Mouse (Mus musculus): Measurements from ENCODE around the gene Dppa5a. TPM values are rescaled to one million over a fixed set of nuclear protein-coding genes. Genes with fewer than 3 reads are reported as not detected.

Dppa5a gene
- total RNA-seq, 2 experiments from 2014 or later: not detected

Other genes with a start within 250 kb of the Dppa5a start
- gene Gsta4, start 185.4 kb downstream of the Dppa5a start, total RNA-seq (2021): 10 to 100 TPM; 12.1 to 13.1 TPM
- gene Gsta1, start 137.5 kb downstream of the Dppa5a start, total RNA-seq (2021): not detected
- not detected for gene Gm3776, start 111.0 kb downstream of the Dppa5a start, total RNA-seq (2021)
- not detected for gene Gm10639, start 78.3 kb downstream of the Dppa5a start, total RNA-seq (2021)
- not detected for gene Omt2a, start 53.4 kb downstream of the Dppa5a start, total RNA-seq (2021)
- not detected for gene Omt2b, start 40.6 kb downstream of the Dppa5a start, total RNA-seq (2021)
- gene Gsta2, start 12.4 kb downstream of the Dppa5a start, total RNA-seq (2021): not detected
- under 1 TPM in 1 of 2 experiments, not detected in 1; 0.13 TPM for gene Ooep, start 10.5 kb upstream of the Dppa5a start, total RNA-seq (2021)
- gene Ddx43, start 27.6 kb upstream of the Dppa5a start, total RNA-seq (2021): not detected
- gene Cgas, start 75.1 kb upstream of the Dppa5a start, total RNA-seq (2021): under 1 TPM; 0.19 to 0.20 TPM
- 10 to 100 TPM; 17.3 to 18.3 TPM for gene Mto1, start 80.0 kb upstream of the Dppa5a start, total RNA-seq (2021)
- gene Gm17324, start 80.6 kb upstream of the Dppa5a start, total RNA-seq (2021): not detected
- 100 to 1,000 TPM; 488 to 752 TPM for gene Eef1a1, start 121.0 kb upstream of the Dppa5a start, total RNA-seq (2021)
- gene Slc17a5, start 219.9 kb upstream of the Dppa5a start, total RNA-seq (2021): 1 to 10 TPM; 2.8 to 3.3 TPM
- 1 to 10 TPM in 1 of 2 experiments, under 1 TPM in 1; 0.59 to 1.5 TPM for gene Cd109, start 247.4 kb upstream of the Dppa5a start, total RNA-seq (2021)